Mouse (Mus musculus): ENCODE measurements around the gene Ins2. TPM values are rescaled to one million over a fixed set of nuclear protein-coding genes. Genes with fewer than 3 reads are reported as not detected.

The Ins2 gene
- 2.2 and 2.8 TPM in 2 replicates for polyA plus RNA-seq (2015; fragmentation: Nextera tagmentation; extraction: Ambion mirVana)

- H3K4me2 ChIP-seq: no peak within 1 kb of the TSS
- H3K9ac ChIP-seq: no peak within 1 kb of the TSS
- no peaks in the 10 kb centered on the region for H3K9me3 ChIP-seq (replicated peaks)
- no peaks in the 10 kb centered on the region for H3K27me3 ChIP-seq
- H3K27ac ChIP-seq (replicated peaks): no peak within 1 kb of the TSS
- H3K36me3 ChIP-seq (replicated peaks): no peaks in the 10 kb centered on the region
- 46% methylated on average over 1 of the region's 1 CpGs for WGBS (ENCODE audit: insufficient replicate concordance)
- no peaks in the 10 kb centered on the region for H3K4me1 ChIP-seq (replicated peaks)
- ATAC-seq (ENCODE audit: insufficient read depth): no peak
- H3K4me3 ChIP-seq (replicated peaks): no peak within 1 kb of the TSS
Observed at GRCm38 (mm10) chr7:142743281-142743680, at the start of gene Ins2. Gene Ins2, minus strand, starts transcription at chr7:142743381.

- Histone ChIP-seq H3K9ac (no peak overlapping the region), H3K4me2 (no peak overlapping the region), H3K27ac (replicated peaks) (no peak overlapping the region), H3K4me3 (replicated peaks) (no peak overlapping the region), H3K36me3 (replicated peaks) (no peaks in the 10 kb centered on the region), H3K4me1 (replicated peaks) (no peaks in the 10 kb centered on the region), H3K9me3 (replicated peaks) (no peaks in the 10 kb centered on the region), H3K27me3 (no peaks in the 10 kb centered on the region)
- 29% methylated on average over 1 of the region's 1 CpGs for WGBS (ENCODE audit: insufficient replicate concordance)
- ATAC-seq (ENCODE audit: insufficient read depth): no peak
Observed at GRCm38 (mm10) chr7:142792650-142793275, 49.6 kb upstream of the Ins2 start.

- H3K9ac ChIP-seq: no peak overlapping the region
- no peaks in the 10 kb centered on the region for H3K9me3 ChIP-seq (replicated peaks)
- no peaks in the 10 kb centered on the region for H3K36me3 ChIP-seq (replicated peaks)
- no peak for ATAC-seq (ENCODE audit: insufficient read depth)
- H3K27ac ChIP-seq (replicated peaks): no peak overlapping the region
- no peaks in the 10 kb centered on the region for H3K27me3 ChIP-seq
- no peak overlapping the region for H3K4me2 ChIP-seq
- no peak overlapping the region for H3K4me3 ChIP-seq (replicated peaks)
- no peaks in the 10 kb centered on the region for H3K4me1 ChIP-seq (replicated peaks)
- 59% methylated on average over 9 of the region's 9 CpGs for WGBS (ENCODE audit: insufficient replicate concordance)
Observed at GRCm38 (mm10) chr7:142789667-142790066, 46.5 kb upstream of the Ins2 start.

- WGBS (ENCODE audit: insufficient replicate concordance): 5% methylated on average over 3 of the region's 3 CpGs
- ATAC-seq (ENCODE audit: insufficient read depth): no peak
- no peak overlapping the region for H3K27ac ChIP-seq (replicated peaks)
- no peaks in the 10 kb centered on the region for H3K9me3 ChIP-seq (replicated peaks)
- no peaks in the 10 kb centered on the region for H3K36me3 ChIP-seq (replicated peaks)
- H3K4me2 ChIP-seq: no peak overlapping the region
- no peak overlapping the region for H3K4me3 ChIP-seq (replicated peaks)
- H3K27me3 ChIP-seq: no peaks in the 10 kb centered on the region
- no peaks in the 10 kb centered on the region for H3K4me1 ChIP-seq (replicated peaks)
- H3K9ac ChIP-seq: no peak overlapping the region
Observed at GRCm38 (mm10) chr7:142737772-142738171, 5.4 kb downstream of the Ins2 start.

- Histone ChIP-seq H3K36me3 (replicated peaks) (no peaks in the 10 kb centered on the region), H3K4me3 (replicated peaks) (no peak overlapping the region), H3K4me1 (replicated peaks) (no peaks in the 10 kb centered on the region), H3K4me2 (no peak overlapping the region), H3K9me3 (replicated peaks) (no peaks in the 10 kb centered on the region), H3K9ac (no peak overlapping the region), H3K27me3 (no peaks in the 10 kb centered on the region), H3K27ac (replicated peaks) (no peak overlapping the region)
- WGBS (ENCODE audit: insufficient replicate concordance): 33% methylated on average over 1 of the region's 1 CpGs
- ATAC-seq (ENCODE audit: insufficient read depth): no peak
Observed at GRCm38 (mm10) chr7:142736943-142737490, 6.2 kb downstream of the Ins2 start.

- Histone ChIP-seq H3K9ac (no peak overlapping the region), H3K27ac (replicated peaks) (no peak overlapping the region), H3K4me1 (replicated peaks) (no peaks in the 10 kb centered on the region), H3K4me2 (no peak overlapping the region), H3K9me3 (replicated peaks) (no peaks in the 10 kb centered on the region), H3K36me3 (replicated peaks) (no peaks in the 10 kb centered on the region), H3K4me3 (replicated peaks) (no peak overlapping the region), H3K27me3 (no peaks in the 10 kb centered on the region; the same call in 1 of the 2 replicates)
- no peak for ATAC-seq (ENCODE audit: insufficient read depth)
- 46% methylated on average over 3 of the region's 3 CpGs for WGBS (ENCODE audit: insufficient replicate concordance)
Observed at GRCm38 (mm10) chr7:142725973-142726372, 17.2 kb downstream of the Ins2 start.

- H3K4me3 ChIP-seq (replicated peaks): no peak overlapping the region
- 3% methylated on average over 2 of the region's 2 CpGs for WGBS (ENCODE audit: insufficient replicate concordance)
- no peak for ATAC-seq (ENCODE audit: insufficient read depth)
- H3K27me3 ChIP-seq: peaks cover 5% of the 10 kb centered on the region; the same call in 1 of the 2 replicates
- no peaks in the 10 kb centered on the region for H3K4me1 ChIP-seq (replicated peaks)
- H3K27ac ChIP-seq (replicated peaks): no peak overlapping the region
- no peaks in the 10 kb centered on the region for H3K9me3 ChIP-seq (replicated peaks)
- H3K4me2 ChIP-seq: no peak overlapping the region
- no peaks in the 10 kb centered on the region for H3K36me3 ChIP-seq (replicated peaks)
- H3K9ac ChIP-seq: no peak overlapping the region
Observed at GRCm38 (mm10) chr7:142720725-142721124, 22.5 kb downstream of the Ins2 start.

GRCm38 (mm10) chr7:142714783-142715498 is 28.2 kb downstream of the Ins2 start:
- Histone ChIP-seq H3K9ac (no peak overlapping the region), H3K4me2 (no peak overlapping the region), H3K4me3 (replicated peaks) (no peak overlapping the region), H3K9me3 (replicated peaks) (no peaks in the 10 kb centered on the region), H3K36me3 (replicated peaks) (no peaks in the 10 kb centered on the region), H3K4me1 (replicated peaks) (no peaks in the 10 kb centered on the region), H3K27ac (replicated peaks) (no peak overlapping the region), H3K27me3 (peaks cover 4% of the 10 kb centered on the region; the same call in 1 of the 2 replicates)
- WGBS (ENCODE audit: insufficient replicate concordance): 13% methylated on average over 8 of the region's 8 CpGs
- ATAC-seq (ENCODE audit: insufficient read depth): no peak

GRCm38 (mm10) chr7:142706873-142707272 is 36.3 kb downstream of the Ins2 start:
- no peak overlapping the region for H3K9ac ChIP-seq
- no peaks in the 10 kb centered on the region for H3K36me3 ChIP-seq (replicated peaks)
- 59% methylated on average over 2 of the region's 2 CpGs for WGBS (ENCODE audit: insufficient replicate concordance)
- no peak overlapping the region for H3K27ac ChIP-seq (replicated peaks)
- ATAC-seq (ENCODE audit: insufficient read depth): no peak
- no peaks in the 10 kb centered on the region for H3K4me1 ChIP-seq (replicated peaks)
- no peak overlapping the region for H3K4me2 ChIP-seq
- H3K9me3 ChIP-seq (replicated peaks): no peaks in the 10 kb centered on the region
- H3K27me3 ChIP-seq: no peaks in the 10 kb centered on the region
- H3K4me3 ChIP-seq (replicated peaks): no peak overlapping the region

- Histone ChIP-seq H3K4me1 (replicated peaks) (no peaks in the 10 kb centered on the region), H3K36me3 (replicated peaks) (no peaks in the 10 kb centered on the region), H3K4me2 (no peak overlapping the region), H3K27me3 (no peaks in the 10 kb centered on the region), H3K9me3 (replicated peaks) (no peaks in the 10 kb centered on the region), H3K27ac (replicated peaks) (no peak overlapping the region), H3K9ac (no peak overlapping the region), H3K4me3 (replicated peaks) (no peak overlapping the region)
- ATAC-seq (ENCODE audit: insufficient read depth): no peak
- 52% methylated on average over 5 of the region's 5 CpGs for WGBS (ENCODE audit: insufficient replicate concordance)
Observed at GRCm38 (mm10) chr7:142699334-142699860, 43.8 kb downstream of the Ins2 start.

- Histone ChIP-seq H3K4me3 (replicated peaks) (no peak overlapping the region), H3K9ac (no peak overlapping the region), H3K27me3 (no peaks in the 10 kb centered on the region; the same call in 1 of the 2 replicates), H3K36me3 (replicated peaks) (no peaks in the 10 kb centered on the region), H3K4me1 (replicated peaks) (no peaks in the 10 kb centered on the region), H3K4me2 (no peak overlapping the region), H3K9me3 (replicated peaks) (no peaks in the 10 kb centered on the region), H3K27ac (replicated peaks) (no peak overlapping the region)
- ATAC-seq (ENCODE audit: insufficient read depth): no peak
- 67% methylated on average over 3 of the region's 3 CpGs for WGBS (ENCODE audit: insufficient replicate concordance)
Observed at GRCm38 (mm10) chr7:142678611-142679010, 64.6 kb downstream of the Ins2 start.
